In the genomic region with DNA sequence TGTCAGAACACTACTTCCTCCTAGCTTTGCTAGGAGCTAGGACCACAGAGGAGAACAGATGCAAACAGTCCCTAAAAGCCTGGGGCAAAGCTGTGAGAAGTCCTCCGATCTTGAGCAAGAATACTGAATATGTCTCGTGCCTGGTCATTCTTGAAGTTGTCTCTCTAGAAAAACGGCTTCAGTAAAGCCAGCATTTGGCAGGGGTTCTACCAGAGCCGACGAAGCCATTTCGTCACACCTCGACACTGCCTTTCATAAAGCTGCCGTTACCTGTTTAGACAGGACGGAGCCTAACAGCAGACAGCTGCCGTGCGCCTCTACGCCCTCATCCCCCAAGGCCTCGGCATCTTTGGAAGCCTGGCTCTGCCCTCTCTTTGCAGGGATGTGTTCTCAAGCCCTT, we compare ENCODE assay signal across 18 mouse cellular contexts.
"Had no signal": no experiment of that assay in that cellular context is flagged by ENCODE, and none has a peak within 500 bp of the region (broad histone marks: within the 10 kb centered on the region; RNA-seq: fewer than 3 reads in every experiment).

No protein-coding gene starts in this region.

- H3K27ac ChIP-seq: midbrain, embryonic 13.5 days; neural tube, embryonic 13.5 days; neural tube, embryonic 15.5 days had no signal

- ATAC-seq: midbrain, embryonic 13.5 days; midbrain, embryonic 16.5 days had no signal

- H3K4me1 ChIP-seq: midbrain, embryonic 13.5 days had no signal

- H3K4me2 ChIP-seq: lung, embryonic 14.5 days; midbrain, embryonic 11.5 days; midbrain, embryonic 13.5 days; neural tube, embryonic 13.5 days; neural tube, embryonic 15.5 days had no signal

- H3K9ac ChIP-seq: lung, embryonic 14.5 days; midbrain, embryonic 13.5 days; neural tube, embryonic 13.5 days; neural tube, embryonic 15.5 days had no signal

- H3K27me3 ChIP-seq: midbrain, embryonic 13.5 days; neural tube, embryonic 13.5 days; neural tube, embryonic 15.5 days had no signal

- H3K4me3 ChIP-seq: midbrain, embryonic 13.5 days; myocyte; neural tube, embryonic 13.5 days; neural tube, embryonic 15.5 days had no signal

- DNase-seq: lung, adult 18-20 months; lung, embryonic 14.5 days; lung, postnatal 10 days; lung, postnatal 4 days; retina, postnatal 1 day; right cerebral cortex, adult 18-20 months; right cerebral cortex, postnatal 25 days; right cerebral cortex, postnatal 4 days; spleen, adult 18-20 months; thymus, adult 18-20 months; thymus, postnatal 14 days; thymus, postnatal 36 days had no signal

- H3K9me3 ChIP-seq: midbrain, embryonic 13.5 days; neural tube, embryonic 13.5 days; neural tube, embryonic 15.5 days had no signal
